Mouse (Mus musculus): ENCODE measurements at regions not wholly inside any gene's neighbourhood (a gene's known extent, or its start where the extent isn't known, plus 50 kb on each side); places are given as distances from the start of the nearest gene placed in this dataset.

GRCm38 (mm10) chr11:117036977-117037376 lies 78.0 kb upstream of the Sec14l1 start:
- no peak for DNase-seq

- no peak for DNase-seq
Observed at GRCm38 (mm10) chr11:117038282-117039106, 76.5 kb upstream of the Sec14l1 start.

GRCm38 (mm10) chr11:117040829-117041228 lies 74.1 kb upstream of the Sec14l1 start:
- DNase-seq, result no peak

GRCm38 (mm10) chr11:117042336-117042735 lies 72.6 kb upstream of the Sec14l1 start:
- DNase-seq, result peak; percentile 35 to 46

- peak; percentile 84 to 93 for DNase-seq
Observed at GRCm38 (mm10) chr11:117043524-117043923, 71.4 kb upstream of the Sec14l1 start.

- no peak for DNase-seq
Observed at GRCm38 (mm10) chr11:117044731-117045130, 70.2 kb upstream of the Sec14l1 start.

- DNase-seq, result no peak
Observed at GRCm38 (mm10) chr11:117046636-117047035, 68.3 kb upstream of the Sec14l1 start.

- DNase-seq, result peak; percentile 56 to 78
Observed at GRCm38 (mm10) chr11:117047172-117047950, 67.6 kb upstream of the Sec14l1 start.

- peak in 1 of 2 experiments; percentile 61 for DNase-seq
Observed at GRCm38 (mm10) chr11:117048911-117049310, 66.1 kb upstream of the Sec14l1 start.

GRCm38 (mm10) chr11:117050788-117051187 lies 64.2 kb upstream of the Sec14l1 start:
- DNase-seq, result no peak

- DNase-seq, result peak; percentile 91
Observed at GRCm38 (mm10) chr11:117056958-117057357, 58.0 kb upstream of the Sec14l1 start.

GRCm38 (mm10) chr11:117057451-117057850 lies 57.5 kb upstream of the Sec14l1 start:
- DNase-seq, result peak; percentile 73 to 81

- no peak for DNase-seq
Observed at GRCm38 (mm10) chr11:117059120-117059519, 55.8 kb upstream of the Sec14l1 start.

GRCm38 (mm10) chr11:117059981-117060705 lies 54.8 kb upstream of the Sec14l1 start:
- DNase-seq, result no peak

GRCm38 (mm10) chr11:117060706-117061337 lies 54.1 kb upstream of the Sec14l1 start:
- no peak for DNase-seq

- DNase-seq, result peak in 1 of 2 experiments; percentile 42
Observed at GRCm38 (mm10) chr11:117062772-117063499, 52.0 kb upstream of the Sec14l1 start.

Data from cerebellum, postnatal 14 days (tissue).